Mouse (Mus musculus): ENCODE measurements around the gene Dnmbp. TPM values are rescaled to one million over a fixed set of nuclear protein-coding genes. Genes with fewer than 3 reads are reported as not detected.

The Dnmbp gene
- polyA plus RNA-seq, 1 experiment from 2014 or later: 7.4 TPM

DNA sequence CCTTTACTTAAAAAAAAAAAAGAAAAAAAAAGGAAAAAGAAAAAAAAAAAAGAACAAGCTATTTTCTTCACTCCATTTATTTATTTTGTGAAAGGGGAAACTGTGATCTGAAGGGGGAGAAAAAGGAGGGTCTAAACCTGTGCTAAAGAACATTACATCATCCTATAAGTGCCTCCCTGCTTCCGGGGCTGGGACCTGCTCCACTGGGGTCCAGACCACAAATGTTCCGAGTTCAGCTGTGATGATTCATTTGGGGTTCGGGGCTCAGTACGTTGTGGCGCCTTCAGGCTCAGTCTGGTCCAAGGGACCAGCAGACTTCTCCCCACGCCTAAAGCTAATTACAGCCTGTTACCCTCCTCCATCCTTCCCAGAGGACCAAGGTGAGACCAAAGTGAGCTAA lies 9.1 kb downstream of the Dnmbp start:
- no peak overlapping the region for H3K4me3 ChIP-seq (ENCODE audit: low read depth, low read length)
- ATAC-seq: no peak
- H3K4me2 ChIP-seq (ENCODE audit: low read length): no peak overlapping the region
- H3K36me3 ChIP-seq (ENCODE audit: control insufficient read depth, insufficient read depth, low read length): no peaks in the 10 kb centered on the region
- H3K4me1 ChIP-seq (ENCODE audit: control insufficient read depth, insufficient read depth, low read length): no peaks in the 10 kb centered on the region
- H3K27me3 ChIP-seq (ENCODE audit: control insufficient read depth, insufficient read depth, low read depth, low read length): no peaks in the 10 kb centered on the region
- 91% methylated on average over 6 of the region's 6 CpGs for WGBS
- no peak overlapping the region for H3K27ac ChIP-seq (ENCODE audit: low read length)
- no peak overlapping the region for H3K9ac ChIP-seq (ENCODE audit: low read depth, low read length)
- no peaks in the 10 kb centered on the region for H3K9me3 ChIP-seq (replicated peaks; ENCODE audit: control insufficient read depth, low read length, poor library complexity, severe bottlenecking)

DNA sequence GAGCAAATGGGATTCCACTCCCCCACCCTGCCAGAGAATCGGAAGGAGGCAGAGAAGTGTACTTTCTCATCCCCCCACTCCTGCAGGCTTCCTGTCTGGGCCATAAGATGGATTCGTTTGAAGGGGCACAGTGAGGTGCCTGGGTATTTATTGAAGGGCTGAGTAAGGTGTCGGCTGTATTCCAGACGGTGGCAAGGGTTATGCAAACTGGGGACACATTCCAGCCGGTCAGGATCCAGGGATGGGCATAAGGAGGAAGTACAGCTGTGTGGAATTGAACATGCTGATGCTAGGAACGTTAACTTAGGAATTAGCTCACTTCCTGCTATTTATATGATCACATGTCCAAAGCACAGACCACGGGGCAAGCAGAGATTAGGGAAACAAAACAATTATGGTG lies 9.6 kb downstream of the Dnmbp start:
- Histone ChIP-seq H3K9me3 (replicated peaks; ENCODE audit: control insufficient read depth, low read length, poor library complexity, severe bottlenecking) (no peaks in the 10 kb centered on the region), H3K4me3 (ENCODE audit: low read depth, low read length) (no peak overlapping the region), H3K36me3 (ENCODE audit: control insufficient read depth, insufficient read depth, low read length) (no peaks in the 10 kb centered on the region), H3K4me2 (ENCODE audit: low read length) (no peak overlapping the region), H3K9ac (ENCODE audit: low read depth, low read length) (no peak overlapping the region), H3K27ac (ENCODE audit: low read length) (no peak overlapping the region), H3K4me1 (ENCODE audit: control insufficient read depth, insufficient read depth, low read length) (no peaks in the 10 kb centered on the region), H3K27me3 (ENCODE audit: control insufficient read depth, insufficient read depth, low read depth, low read length) (no peaks in the 10 kb centered on the region)
- 47% methylated on average over 7 of the region's 7 CpGs for WGBS
- ATAC-seq: no peak

DNA sequence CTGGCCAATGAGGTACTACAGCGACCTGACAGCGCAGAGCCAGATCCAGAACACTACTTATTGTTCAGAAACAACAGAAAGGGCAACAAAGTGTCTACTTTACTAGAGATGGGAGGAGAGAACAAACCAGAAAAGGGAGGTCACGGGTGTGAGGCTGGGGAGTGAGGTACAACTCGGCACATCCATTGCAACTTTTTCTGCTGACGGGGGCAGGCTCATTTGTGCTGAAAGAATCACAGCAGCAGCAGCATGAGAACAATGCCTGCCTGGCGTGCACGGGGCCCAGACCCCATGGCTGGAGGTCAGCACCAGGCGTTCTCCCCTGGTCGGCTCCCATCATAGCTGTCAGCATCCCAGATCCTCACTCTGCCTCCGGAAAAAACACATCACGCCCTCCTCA lies 10.1 kb downstream of the Dnmbp start:
- no peaks in the 10 kb centered on the region for H3K27me3 ChIP-seq (ENCODE audit: control insufficient read depth, insufficient read depth, low read depth, low read length)
- no peaks in the 10 kb centered on the region for H3K9me3 ChIP-seq (replicated peaks; ENCODE audit: control insufficient read depth, low read length, poor library complexity, severe bottlenecking)
- WGBS: 15% methylated on average over 11 of the region's 11 CpGs
- H3K4me2 ChIP-seq (ENCODE audit: low read length): no peak overlapping the region
- H3K9ac ChIP-seq (ENCODE audit: low read depth, low read length): no peak overlapping the region
- no peak overlapping the region for H3K27ac ChIP-seq (ENCODE audit: low read length)
- ATAC-seq: no peak
- no peak overlapping the region for H3K4me3 ChIP-seq (ENCODE audit: low read depth, low read length)
- no peaks in the 10 kb centered on the region for H3K36me3 ChIP-seq (ENCODE audit: control insufficient read depth, insufficient read depth, low read length)
- H3K4me1 ChIP-seq (ENCODE audit: control insufficient read depth, insufficient read depth, low read length): no peaks in the 10 kb centered on the region

DNA sequence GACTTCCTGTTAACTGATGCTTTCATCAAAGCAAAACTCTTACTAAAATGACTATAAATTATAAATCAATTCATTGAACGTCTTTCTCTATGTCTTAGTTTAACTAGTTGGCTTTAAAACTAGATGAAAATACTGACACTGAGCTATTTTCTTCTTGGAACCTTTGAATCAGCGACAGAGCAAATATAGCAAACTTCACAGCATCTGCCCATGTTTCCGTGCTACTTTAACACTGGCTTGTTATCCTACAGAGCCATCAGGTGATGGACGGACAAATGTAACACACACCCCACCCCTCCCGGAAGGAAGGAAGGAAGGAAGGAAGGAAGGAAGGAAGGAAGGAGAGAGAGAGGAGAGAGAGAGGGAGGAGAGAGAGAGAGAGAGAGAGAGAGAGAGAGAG lies 12.0 kb downstream of the Dnmbp start:
- no peaks in the 10 kb centered on the region for H3K4me1 ChIP-seq (ENCODE audit: control insufficient read depth, insufficient read depth, low read length)
- no peak overlapping the region for H3K4me3 ChIP-seq (ENCODE audit: low read depth, low read length)
- no peak overlapping the region for H3K4me2 ChIP-seq (ENCODE audit: low read length)
- no peak for ATAC-seq
- no peaks in the 10 kb centered on the region for H3K9me3 ChIP-seq (replicated peaks; ENCODE audit: control insufficient read depth, low read length, poor library complexity, severe bottlenecking)
- 85% methylated on average over 5 of the region's 5 CpGs for WGBS
- H3K9ac ChIP-seq (ENCODE audit: low read depth, low read length): no peak overlapping the region
- no peaks in the 10 kb centered on the region for H3K27me3 ChIP-seq (ENCODE audit: control insufficient read depth, insufficient read depth, low read depth, low read length)
- no peak overlapping the region for H3K27ac ChIP-seq (ENCODE audit: low read length)
- H3K36me3 ChIP-seq (ENCODE audit: control insufficient read depth, insufficient read depth, low read length): no peaks in the 10 kb centered on the region

DNA sequence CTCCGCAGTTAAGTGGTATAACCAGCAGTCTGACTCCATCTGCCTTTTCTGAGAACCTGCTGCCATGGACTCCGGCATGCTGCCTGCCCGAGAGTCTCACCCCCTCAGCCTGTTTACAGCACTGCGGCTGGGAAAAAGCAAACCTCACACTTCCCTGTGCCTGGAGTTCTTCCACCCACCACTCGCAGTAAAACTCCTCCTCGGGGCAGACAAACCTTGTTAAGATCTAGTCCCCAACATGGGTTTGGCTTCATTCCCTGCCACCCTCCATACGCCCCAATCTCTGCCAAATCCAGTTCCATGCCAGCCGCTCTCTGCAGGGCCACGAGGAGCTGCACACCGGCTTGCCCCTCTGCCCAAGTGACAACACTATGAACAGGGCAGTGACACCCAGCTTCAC lies 12.9 kb downstream of the Dnmbp start:
- Histone ChIP-seq H3K27me3 (ENCODE audit: control insufficient read depth, insufficient read depth, low read depth, low read length) (no peaks in the 10 kb centered on the region), H3K4me2 (ENCODE audit: low read length) (no peak overlapping the region), H3K4me1 (ENCODE audit: control insufficient read depth, insufficient read depth, low read length) (no peaks in the 10 kb centered on the region), H3K9me3 (replicated peaks; ENCODE audit: control insufficient read depth, low read length, poor library complexity, severe bottlenecking) (no peaks in the 10 kb centered on the region), H3K36me3 (ENCODE audit: control insufficient read depth, insufficient read depth, low read length) (no peaks in the 10 kb centered on the region), H3K27ac (ENCODE audit: low read length) (no peak overlapping the region), H3K9ac (ENCODE audit: low read depth, low read length) (no peak overlapping the region), H3K4me3 (ENCODE audit: low read depth, low read length) (no peak overlapping the region)
- 76% methylated on average over 10 of the region's 10 CpGs for WGBS
- no peak for ATAC-seq

DNA sequence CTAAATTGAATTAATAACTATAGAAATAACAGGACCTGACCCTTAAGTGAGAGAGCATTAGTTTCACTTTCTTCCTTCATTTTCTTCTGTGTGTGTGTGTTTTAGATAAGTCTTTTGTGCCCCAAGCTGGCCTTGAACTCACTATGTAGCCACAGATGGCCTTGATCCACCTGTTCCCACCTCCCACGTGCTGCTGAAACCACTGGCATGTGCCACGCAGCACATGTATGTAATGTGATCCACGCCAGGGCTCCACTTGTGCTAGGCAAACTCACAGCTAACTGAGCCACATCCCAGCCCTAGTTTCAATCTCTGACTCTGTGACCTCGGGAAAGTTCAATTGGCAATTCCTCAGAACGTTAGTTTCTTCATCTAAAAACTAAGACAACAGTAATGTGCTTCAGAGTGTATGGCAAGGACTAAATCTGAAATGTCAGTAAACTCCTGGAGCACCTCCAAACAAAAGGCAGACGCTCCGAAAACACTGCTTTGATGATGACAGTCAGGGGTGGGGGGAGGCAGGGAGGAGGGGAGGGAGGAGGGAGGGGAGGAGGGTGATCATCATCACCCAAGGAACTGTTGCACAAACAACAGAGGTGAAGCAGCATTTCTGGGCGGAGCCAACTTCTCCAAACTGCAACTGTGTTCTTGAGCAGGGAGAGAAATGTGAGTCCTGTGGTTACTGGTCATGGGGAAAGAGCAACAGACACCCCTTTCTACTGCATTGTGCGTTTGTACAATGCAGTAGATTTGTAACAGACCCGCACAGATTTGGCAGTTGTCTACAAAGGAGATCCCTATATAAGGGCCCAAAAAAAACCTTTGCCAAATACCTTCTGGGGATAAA lies 13.6 kb downstream of the Dnmbp start:
- Histone ChIP-seq H3K36me3 (ENCODE audit: control insufficient read depth, insufficient read depth, low read length) (no peaks in the 10 kb centered on the region), H3K4me2 (ENCODE audit: low read length) (no peak overlapping the region), H3K4me3 (ENCODE audit: low read depth, low read length) (no peak overlapping the region), H3K9me3 (replicated peaks; ENCODE audit: control insufficient read depth, low read length, poor library complexity, severe bottlenecking) (no peaks in the 10 kb centered on the region), H3K4me1 (ENCODE audit: control insufficient read depth, insufficient read depth, low read length) (no peaks in the 10 kb centered on the region), H3K9ac (ENCODE audit: low read depth, low read length) (no peak overlapping the region), H3K27me3 (ENCODE audit: control insufficient read depth, insufficient read depth, low read depth, low read length) (no peaks in the 10 kb centered on the region), H3K27ac (ENCODE audit: low read length) (no peak overlapping the region)
- 79% methylated on average over 10 of the region's 10 CpGs for WGBS
- ATAC-seq: no peak

DNA sequence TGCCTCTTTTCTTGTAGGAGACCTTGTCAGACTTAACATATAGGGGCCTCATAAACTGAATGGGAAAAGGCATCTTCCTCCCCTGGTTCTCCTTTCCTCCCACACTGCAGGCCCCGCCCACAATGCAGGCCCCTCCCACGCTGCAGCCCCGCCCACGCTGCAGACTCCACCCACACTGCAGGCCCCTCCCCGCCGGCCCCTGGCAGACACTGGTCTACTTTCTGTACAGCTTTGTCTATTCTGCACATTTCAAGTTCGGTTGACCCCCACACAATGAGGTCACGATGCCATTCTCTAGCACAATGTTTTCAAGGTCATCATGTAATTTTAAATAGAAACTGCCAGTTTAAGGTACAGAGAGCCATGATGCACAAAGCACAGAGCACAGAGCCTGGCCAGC lies 15.6 kb downstream of the Dnmbp start:
- H3K36me3 ChIP-seq (ENCODE audit: control insufficient read depth, insufficient read depth, low read length): no peaks in the 10 kb centered on the region
- ATAC-seq: no peak
- H3K4me2 ChIP-seq (ENCODE audit: low read length): no peak overlapping the region
- H3K4me3 ChIP-seq (ENCODE audit: low read depth, low read length): no peak overlapping the region
- no peaks in the 10 kb centered on the region for H3K9me3 ChIP-seq (replicated peaks; ENCODE audit: control insufficient read depth, low read length, poor library complexity, severe bottlenecking)
- WGBS: 68% methylated on average over 8 of the region's 8 CpGs
- H3K9ac ChIP-seq (ENCODE audit: low read depth, low read length): no peak overlapping the region
- no peaks in the 10 kb centered on the region for H3K4me1 ChIP-seq (ENCODE audit: control insufficient read depth, insufficient read depth, low read length)
- H3K27ac ChIP-seq (ENCODE audit: low read length): no peak overlapping the region
- no peaks in the 10 kb centered on the region for H3K27me3 ChIP-seq (ENCODE audit: control insufficient read depth, insufficient read depth, low read depth, low read length)

DNA sequence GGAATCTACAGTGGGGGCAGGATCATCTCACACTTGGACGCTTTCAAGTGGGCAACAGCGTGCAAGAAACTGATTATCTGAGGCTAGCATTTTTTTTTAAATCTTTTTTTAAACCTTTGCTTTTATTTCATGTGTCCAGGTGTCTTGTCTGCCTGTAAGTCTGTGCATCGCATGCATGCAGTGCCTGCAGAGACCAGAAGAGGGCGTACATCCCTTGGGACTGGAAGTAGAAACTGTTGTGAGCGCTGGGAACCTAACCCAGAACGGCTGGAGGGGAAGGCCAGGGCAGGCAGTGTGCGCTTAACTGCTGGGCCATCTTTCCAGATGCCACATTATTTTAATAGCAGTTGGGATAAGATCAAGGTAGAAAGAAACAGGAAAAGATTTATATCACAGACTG lies 17.0 kb downstream of the Dnmbp start:
- Histone ChIP-seq H3K27ac (ENCODE audit: low read length) (no peak overlapping the region), H3K4me1 (ENCODE audit: control insufficient read depth, insufficient read depth, low read length) (no peaks in the 10 kb centered on the region), H3K36me3 (ENCODE audit: control insufficient read depth, insufficient read depth, low read length) (no peaks in the 10 kb centered on the region), H3K9ac (ENCODE audit: low read depth, low read length) (no peak overlapping the region), H3K27me3 (ENCODE audit: control insufficient read depth, insufficient read depth, low read depth, low read length) (no peaks in the 10 kb centered on the region), H3K9me3 (replicated peaks; ENCODE audit: control insufficient read depth, low read length, poor library complexity, severe bottlenecking) (no peaks in the 10 kb centered on the region), H3K4me3 (ENCODE audit: low read depth, low read length) (no peak overlapping the region), H3K4me2 (ENCODE audit: low read length) (no peak overlapping the region)
- WGBS: 93% methylated on average over 7 of the region's 7 CpGs
- ATAC-seq: no peak

DNA sequence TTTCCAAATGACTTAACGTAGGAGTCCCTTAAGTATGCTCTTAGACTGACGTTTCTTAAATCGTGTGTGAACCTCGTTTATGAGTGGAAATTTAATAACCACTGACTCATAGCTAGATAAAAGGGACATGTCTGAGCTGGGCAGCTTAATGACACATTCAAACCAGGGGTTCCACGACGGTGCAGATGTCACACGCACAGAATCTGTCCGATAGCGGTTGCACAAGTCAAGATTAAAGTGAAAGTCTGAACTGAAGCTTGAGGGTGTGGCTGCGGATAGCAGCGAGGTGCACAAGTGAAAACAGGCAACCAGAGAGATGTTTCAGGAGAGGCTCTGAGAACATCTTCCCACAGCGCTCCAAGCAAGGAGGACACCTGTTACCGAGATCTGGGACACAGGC lies 18.6 kb downstream of the Dnmbp start:
- no peaks in the 10 kb centered on the region for H3K27me3 ChIP-seq (ENCODE audit: control insufficient read depth, insufficient read depth, low read depth, low read length)
- no peaks in the 10 kb centered on the region for H3K9me3 ChIP-seq (replicated peaks; ENCODE audit: control insufficient read depth, low read length, poor library complexity, severe bottlenecking)
- no peak overlapping the region for H3K9ac ChIP-seq (ENCODE audit: low read depth, low read length)
- no peak overlapping the region for H3K4me3 ChIP-seq (ENCODE audit: low read depth, low read length)
- 63% methylated on average over 13 of the region's 13 CpGs for WGBS
- H3K4me2 ChIP-seq (ENCODE audit: low read length): no peak overlapping the region
- H3K36me3 ChIP-seq (ENCODE audit: control insufficient read depth, insufficient read depth, low read length): no peaks in the 10 kb centered on the region
- no peak overlapping the region for H3K27ac ChIP-seq (ENCODE audit: low read length)
- H3K4me1 ChIP-seq (ENCODE audit: control insufficient read depth, insufficient read depth, low read length): no peaks in the 10 kb centered on the region
- no peak for ATAC-seq

Measured in midbrain, embryonic 16.5 days (tissue).